Mouse (Mus musculus) cerebellum, postnatal 14 days (tissue): ENCODE data around the gene Thsd7b.
"Not testable (repeated sequence)": the region's sequence is repeated elsewhere in the genome, so short reads cannot be mapped to it uniquely, and the experiment has no call there.

ENCODE experiments used
- DNase-seq, 2 experiments: peaks; one replicate each; pipeline ENCODE4 v3.0.0; 2021; ENCODE audit warnings: mixed read lengths in 2 of 2

The Thsd7b gene

GRCm38 (mm10) chr1:130130901-130131300 is 857.8 kb downstream of the Thsd7b start:
- DNase-seq = peak; percentile 4 to 11

GRCm38 (mm10) chr1:130166187-130166586 is 893.1 kb downstream of the Thsd7b start:
- DNase-seq = no peak

DNA sequence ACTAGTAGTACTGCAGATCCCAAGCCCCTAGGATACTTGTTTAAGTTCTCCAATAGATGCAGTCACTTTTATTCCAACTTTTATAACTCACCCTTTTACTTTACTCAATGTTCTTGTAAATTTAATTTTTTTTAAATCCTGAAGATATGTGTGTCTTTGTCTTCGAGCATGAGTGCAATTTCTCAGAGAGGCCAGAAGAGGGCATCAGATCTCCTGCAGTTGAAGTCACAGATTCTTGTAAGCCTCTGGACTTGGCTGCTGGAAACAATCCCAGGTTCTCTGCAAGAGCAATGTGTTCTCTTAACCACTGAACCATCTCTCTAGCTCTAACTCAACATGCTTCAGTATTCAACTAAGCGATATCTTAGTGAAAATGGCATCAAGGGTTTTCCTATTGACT is 894.2 kb downstream of the Thsd7b start:
- peak in 1 of 2 experiments; percentile 17 for DNase-seq

GRCm38 (mm10) chr1:130169875-130170274 is 896.8 kb downstream of the Thsd7b start:
- DNase-seq = no peak

- no peak for DNase-seq
Measured at GRCm38 (mm10) chr1:130170290-130170689, 897.2 kb downstream of the Thsd7b start.

DNA sequence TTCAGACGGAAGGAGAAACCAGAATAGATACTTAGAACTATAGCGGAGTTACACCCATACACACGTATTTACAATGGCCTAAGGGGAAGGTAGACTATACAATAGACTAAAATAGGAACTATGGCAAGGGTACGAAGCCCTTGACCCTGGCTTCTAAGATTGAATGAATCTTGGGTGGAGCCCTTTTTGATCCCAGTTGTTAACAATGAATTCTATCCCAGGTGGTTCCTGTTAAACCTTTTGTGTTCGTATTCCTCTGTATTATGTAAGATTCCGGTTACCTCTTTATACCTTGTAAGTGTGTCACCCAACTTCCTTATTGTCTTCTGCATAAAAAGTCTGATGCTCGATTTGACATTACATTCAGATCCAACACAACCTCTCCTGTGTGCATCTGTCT is 913.7 kb downstream of the Thsd7b start:
- DNase-seq = not testable (repeated sequence)

GRCm38 (mm10) chr1:130192190-130193028 is 919.3 kb downstream of the Thsd7b start:
- peak; percentile 68 to 70 for DNase-seq

GRCm38 (mm10) chr1:130217404-130217803 is 944.3 kb downstream of the Thsd7b start:
- DNase-seq = no peak

DNA sequence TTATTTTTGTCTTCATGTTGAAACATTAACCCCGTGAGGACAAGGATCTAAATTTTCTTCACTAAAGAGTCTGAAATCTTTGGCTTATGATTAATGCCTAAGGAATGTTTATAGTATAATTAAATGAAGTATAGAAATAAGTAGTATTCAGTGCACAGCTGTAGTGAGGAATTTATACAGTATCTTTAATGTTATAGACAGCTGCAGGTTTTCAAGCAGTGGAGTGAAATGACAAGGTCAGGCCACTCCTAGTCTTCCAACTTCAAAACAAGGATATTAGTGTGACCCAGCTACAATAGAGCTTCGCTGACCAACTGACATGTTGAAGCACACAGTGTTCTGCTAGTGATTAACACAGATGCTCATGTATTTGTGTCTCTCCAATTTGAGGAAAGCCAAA is 949.8 kb downstream of the Thsd7b start:
- DNase-seq = no peak

DNA sequence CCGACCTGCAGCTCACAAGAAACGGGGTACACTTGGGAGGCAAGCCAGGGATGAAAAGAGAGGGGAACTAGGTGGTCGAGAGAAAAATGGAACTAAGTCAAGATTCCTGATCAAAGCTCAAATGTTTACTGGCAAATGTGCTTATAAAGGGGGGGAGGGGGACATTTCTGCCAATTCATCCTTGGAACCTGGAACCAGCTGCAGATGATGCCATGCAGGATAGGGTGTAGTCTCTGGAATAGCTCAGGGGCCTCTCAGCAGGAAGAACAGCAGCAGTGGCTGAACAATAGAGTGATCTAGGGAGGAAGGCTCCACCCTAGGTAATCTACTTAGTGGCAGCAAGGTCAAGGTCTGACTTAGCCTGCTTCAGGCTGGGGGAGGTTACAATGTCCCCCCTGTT is 972.5 kb downstream of the Thsd7b start:
- no peak for DNase-seq

DNA sequence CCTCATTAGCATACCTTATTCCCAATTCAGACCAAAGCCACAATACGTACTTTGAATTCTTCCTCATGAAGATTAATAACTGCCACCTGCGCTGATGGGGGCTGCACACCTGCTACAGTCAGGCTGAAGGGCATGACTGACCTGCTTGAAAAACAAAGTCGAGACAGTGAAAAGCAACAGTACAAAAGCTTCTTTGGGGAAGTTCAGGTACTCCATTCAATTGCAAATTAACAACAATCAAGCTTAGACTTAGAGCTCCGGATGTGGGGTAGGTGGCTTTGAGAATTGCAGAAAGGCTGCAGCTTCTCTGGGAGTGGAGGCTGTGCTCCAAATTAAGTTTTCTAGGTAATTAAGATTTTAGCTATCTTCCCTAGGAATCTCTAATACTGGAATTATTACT is 973.2 kb downstream of the Thsd7b start:
- not testable (repeated sequence) for DNase-seq

GRCm38 (mm10) chr1:130246930-130247329 is 973.8 kb downstream of the Thsd7b start:
- DNase-seq = not testable (repeated sequence)

GRCm38 (mm10) chr1:130262046-130262445 is 988.9 kb downstream of the Thsd7b start:
- no peak for DNase-seq
